10 mouse cellular contexts compared by ENCODE assay signal in genomic region chr9:67115991-67116390, GRCm38 (mm10).
DNase-seq lines count a peak whose midpoint lies in the region; ATAC-seq and TF ChIP-seq lines count a peak whose summit lies in the region.
"Had no signal": no experiment of that assay in that cellular context is flagged by ENCODE, and none has a peak within 500 bp of the region (broad histone marks: within the 10 kb centered on the region; RNA-seq: fewer than 3 reads in every experiment).

No protein-coding gene starts in this region.

- TF ChIP-seq POLR2A in myocyte (IDR thresholded peaks at IDR 0.05; ENCODE audit: insufficient read length, low read depth) = no peak

- DNase-seq in heart, adult 18-20 months = no peak
- no peak for DNase-seq in liver
- DNase-seq in embryonic facial prominence, embryonic 11.5 days (ENCODE audit: low spot score) = peak; percentile 86
- no peak for DNase-seq in adrenal gland, adult 18-20 months (ENCODE audit: low spot score in 2 of 2)
- DNase-seq in right cerebral cortex, postnatal 4 days = no peak
- DNase-seq: liver, postnatal 0 days; right cerebral cortex, postnatal 14 days had no signal

- H3K27me3 ChIP-seq in heart, embryonic 13.5 days (replicated peaks) = no peaks in the 10 kb centered on the region
- no peaks in the 10 kb centered on the region for H3K27me3 ChIP-seq in liver, embryonic 12.5 days (replicated peaks)
- H3K27me3 ChIP-seq in embryonic facial prominence, embryonic 11.5 days (ENCODE audit: control insufficient read depth, insufficient read depth, low read length) = no peaks in the 10 kb centered on the region
- no peaks in the 10 kb centered on the region for H3K27me3 ChIP-seq in myocyte (ENCODE audit: control insufficient read depth, insufficient read depth, insufficient read length)

- WGBS in heart, embryonic 13.5 days = 12% methylated on average over 2 of the region's 2 CpGs
- WGBS in liver, embryonic 12.5 days (ENCODE audit: insufficient replicate concordance) = 42% methylated on average over 2 of the region's 2 CpGs
- WGBS in embryonic facial prominence, embryonic 11.5 days = 18% methylated on average over 2 of the region's 2 CpGs

- no peaks in the 10 kb centered on the region for H3K9me3 ChIP-seq in heart, embryonic 13.5 days
- H3K9me3 ChIP-seq in liver, embryonic 12.5 days (replicated peaks) = no peaks in the 10 kb centered on the region
- H3K9me3 ChIP-seq in embryonic facial prominence, embryonic 11.5 days (replicated peaks; ENCODE audit: control insufficient read depth, low read length) = no peaks in the 10 kb centered on the region

- H3K9ac ChIP-seq in heart, embryonic 13.5 days = peak overlapping the region; percentile 29; the same call in 1 of the 2 replicates
- H3K9ac ChIP-seq in liver, embryonic 12.5 days = no peak overlapping the region
- H3K9ac ChIP-seq in embryonic facial prominence, embryonic 11.5 days (replicated peaks; ENCODE audit: low read length) = no peak overlapping the region
- H3K9ac ChIP-seq: liver, postnatal 0 days had no signal

- H3K27ac ChIP-seq in heart, embryonic 13.5 days (replicated peaks) = peak overlapping the region; percentile 84
- peak overlapping the region; percentile 29; the same call in 1 of the 2 replicates for H3K27ac ChIP-seq in liver, embryonic 12.5 days
- peak overlapping the region; percentile 43; the same call in 1 of the 2 replicates for H3K27ac ChIP-seq in embryonic facial prominence, embryonic 11.5 days (replicated peaks; ENCODE audit: low read depth, low read length)

- no peak overlapping the region for H3K4me3 ChIP-seq in heart, embryonic 13.5 days
- H3K4me3 ChIP-seq in liver, embryonic 12.5 days = no peak overlapping the region
- H3K4me3 ChIP-seq in embryonic facial prominence, embryonic 11.5 days (ENCODE audit: low read depth, low read length) = no peak overlapping the region
- no peak overlapping the region for H3K4me3 ChIP-seq in myocyte

- H3ac ChIP-seq in myocyte (ENCODE audit: control insufficient read depth, insufficient read length) = no peak overlapping the region

- no peaks in the 10 kb centered on the region for H3K79me2 ChIP-seq in myocyte (ENCODE audit: control insufficient read depth, insufficient read depth)

- H3K4me2 ChIP-seq in heart, embryonic 13.5 days = no peak overlapping the region
- H3K4me2 ChIP-seq in liver, embryonic 12.5 days = no peak overlapping the region
- H3K4me2 ChIP-seq in embryonic facial prominence, embryonic 11.5 days (ENCODE audit: low read depth, low read length) = no peak overlapping the region
- peak overlapping the region; percentile 39 for H3K4me2 ChIP-seq in myocyte (ENCODE audit: low read depth)

- no peak for ATAC-seq in heart, embryonic 13.5 days (ENCODE audit: extremely low read depth, insufficient number of reproducible peaks, low FRiP score, low TSS enrichment)
- no peak for ATAC-seq in liver, embryonic 12.5 days
- no peak; the same call in 1 of the 2 replicates for ATAC-seq in embryonic facial prominence, embryonic 11.5 days (replicated peaks; ENCODE audit: insufficient number of reproducible peaks, low FRiP score, low TSS enrichment, low read depth)
- ATAC-seq: liver, postnatal 0 days had no signal

- no peaks in the 10 kb centered on the region for H3K36me3 ChIP-seq in heart, embryonic 13.5 days
- H3K36me3 ChIP-seq in liver, embryonic 12.5 days = no peaks in the 10 kb centered on the region
- no peaks in the 10 kb centered on the region for H3K36me3 ChIP-seq in embryonic facial prominence, embryonic 11.5 days (replicated peaks; ENCODE audit: control insufficient read depth, insufficient read depth, low read depth, low read length)
- no peaks in the 10 kb centered on the region for H3K36me3 ChIP-seq in myocyte (ENCODE audit: control insufficient read depth, insufficient read depth)

- H3K4me1 ChIP-seq in heart, embryonic 13.5 days = peaks cover 49% of the 10 kb centered on the region
- H3K4me1 ChIP-seq in liver, embryonic 12.5 days = peaks cover 4% of the 10 kb centered on the region; the same call in 1 of the 2 replicates
- no peaks in the 10 kb centered on the region for H3K4me1 ChIP-seq in embryonic facial prominence, embryonic 11.5 days (ENCODE audit: control insufficient read depth, insufficient read depth, low read length)

TF ChIP-seq in myocyte, 11 proteins besides CTCF, POLR2A, EP300 and RAD21:
- TF ChIP-seq MYOD1 (IDR thresholded peaks at IDR 0.05; ENCODE audit: control insufficient read depth in 1 of 3, insufficient read length in 2 of 3, low read depth in 2 of 3) = no peak
- no peak for TF ChIP-seq E2F4 (IDR thresholded peaks at IDR 0.05; ENCODE audit: insufficient read depth)
- no peak for TF ChIP-seq MYOG (IDR thresholded peaks at IDR 0.05; ENCODE audit: control insufficient read depth in 1 of 3, insufficient read depth in 1 of 3, insufficient read length in 2 of 3, low read depth in 2 of 3)
- TF ChIP-seq POLR2AphosphoS2 (IDR thresholded peaks at IDR 0.05; ENCODE audit: insufficient read length, low read depth) = no peak
- no peak for TF ChIP-seq USF1 (IDR thresholded peaks at IDR 0.05; ENCODE audit: low read depth)

Comparison
In these comparisons a context has a peak if more than half of its experiments do, and no peak if none do; other contexts are left out.
1. H3K27ac ChIP-seq: peak in every context shown above with its lines; median percentile 84 in heart, embryonic 13.5 days; 43 in embryonic facial prominence, embryonic 11.5 days; 29 in liver, embryonic 12.5 days.